Mouse (Mus musculus): Measurements from ENCODE around the gene Ccdc144b. TPM values are rescaled to one million over a fixed set of nuclear protein-coding genes. Genes with fewer than 3 reads are reported as not detected.

Gene Ccdc144b
- total RNA-seq (2021): under 1 TPM; 0.06 to 0.12 TPM
- long read RNA-seq, experiment 1: 0 reads
- long read RNA-seq, experiment 2: 0 reads

- no peak for DNase-seq
These were observed at the start of gene Ccdc144b for GRCm38 (mm10) chr3:36053447-36053846. TSS of gene Ccdc144b (minus strand) at chr3:36053547.

- no peak for DNase-seq
These were observed 42.0 kb upstream of the Ccdc144b start for GRCm38 (mm10) chr3:36095371-36095770.

- DNase-seq: no peak
These were observed 34.2 kb upstream of the Ccdc144b start for GRCm38 (mm10) chr3:36087591-36087990.

- DNase-seq: no peak
These were observed 32.0 kb upstream of the Ccdc144b start for GRCm38 (mm10) chr3:36085394-36085793.

- DNase-seq: no peak
These were observed 30.0 kb upstream of the Ccdc144b start for GRCm38 (mm10) chr3:36083381-36083780.

GRCm38 (mm10) chr3:36082843-36083242 lies 29.5 kb upstream of the Ccdc144b start:
- no peak for DNase-seq

GRCm38 (mm10) chr3:36080741-36081140 lies 27.4 kb upstream of the Ccdc144b start:
- DNase-seq: no peak

- DNase-seq: no peak
These were observed 26.5 kb upstream of the Ccdc144b start for GRCm38 (mm10) chr3:36079886-36080285.

GRCm38 (mm10) chr3:36077386-36077785 lies 24.0 kb upstream of the Ccdc144b start:
- DNase-seq: no peak

GRCm38 (mm10) chr3:36075466-36075865 lies 22.1 kb upstream of the Ccdc144b start:
- no peak for DNase-seq

GRCm38 (mm10) chr3:36074231-36074630 lies 20.9 kb upstream of the Ccdc144b start:
- DNase-seq: no peak

- no peak for DNase-seq
These were observed 17.7 kb upstream of the Ccdc144b start for GRCm38 (mm10) chr3:36071047-36071446.

- no peak for DNase-seq
These were observed 17.1 kb upstream of the Ccdc144b start for GRCm38 (mm10) chr3:36070436-36070835.

- no peak for DNase-seq
These were observed 14.4 kb upstream of the Ccdc144b start for GRCm38 (mm10) chr3:36067731-36068130.

GRCm38 (mm10) chr3:36065843-36066651 lies 12.7 kb upstream of the Ccdc144b start, which contains the start of gene Acad9:
TSS of gene Acad9 (plus strand) at chr3:36065979.
- peak; percentile 97 for DNase-seq

GRCm38 (mm10) chr3:36065166-36065565 lies 11.8 kb upstream of the Ccdc144b start:
- DNase-seq: no peak

GRCm38 (mm10) chr3:36064592-36065061 lies 11.3 kb upstream of the Ccdc144b start:
- DNase-seq: no peak

GRCm38 (mm10) chr3:36060096-36060850 lies 6.9 kb upstream of the Ccdc144b start:
- DNase-seq: peak; percentile 80

GRCm38 (mm10) chr3:36049106-36049505 lies 4.2 kb downstream of the Ccdc144b start:
- no peak for DNase-seq

GRCm38 (mm10) chr3:36045086-36045485 lies 8.3 kb downstream of the Ccdc144b start:
- DNase-seq: peak; percentile 5

- peak; percentile 31 for DNase-seq
These were observed 8.8 kb downstream of the Ccdc144b start for GRCm38 (mm10) chr3:36044520-36044919.

- peak; percentile 15 for DNase-seq
These were observed 21.4 kb downstream of the Ccdc144b start for GRCm38 (mm10) chr3:36031740-36032510.

Measured in adrenal gland, postnatal 10 days (tissue).